Mouse (Mus musculus) lung, adult 2 months (tissue): ENCODE measurements around the gene Sec14l5. TPM values are rescaled to one million over a fixed set of nuclear protein-coding genes. Genes with fewer than 3 reads are reported as not detected.
"Not testable (repeated sequence)": the region's sequence is repeated elsewhere in the genome, so short reads cannot be mapped to it uniquely, and the experiment has no call there.

Experiments used
- DNase-seq: peaks from one replicate; pipeline ENCODE4 v3.0.0; 2022
- H3K4me1 ChIP-seq: fragments of 200-500 bp; 2 replicates; pipeline ENCODE4 v1.6.1; 2011; ENCODE audit warnings: low read length; ENCODE audit not compliant: control insufficient read depth, insufficient read depth
- H3K4me3 ChIP-seq: fragments of 200-500 bp; replicated peaks from 2 replicates; pipeline ENCODE3; 2011; ENCODE audit warnings: low read depth, mild to moderate bottlenecking, control low read depth, low read length; ENCODE audit errors: extremely low read depth
- CTCF ChIP-seq: fragments of 200-500 bp; IDR thresholded peaks from 2 replicates; pipeline ENCODE4 v1.5.1; 2011; ENCODE audit warnings: mild to moderate bottlenecking, low read length, control low read depth; ENCODE audit not compliant: insufficient read depth
- POLR2A ChIP-seq: fragments of 200-500 bp; IDR thresholded peaks from 2 replicates; pipeline ENCODE4 v1.6.1; 2011; ENCODE audit warnings: low read depth, mild to moderate bottlenecking, control low read depth, low read length, borderline replicate concordance; ENCODE audit errors: extremely low read depth
- WGBS: fragments of 180-500 bp; shearing (Covaris S2); methylation state at CpG from one replicate; pipeline ENCODE4 v1.1.7; 2018; 5-methylcytosine and 5-hydroxymethylcytosine counted together
- polyA plus RNA-seq: library from polyadenylated mRNA; depleted of rRNA; stranded (reverse); fragments of >200 nt; gene quantifications from 2 replicates; pipeline ENCODE4 v1.2.3, GENCODE M21; 2012

Gene Sec14l5
- polyA plus RNA-seq, 1 experiment = 2.9 TPM

DNA sequence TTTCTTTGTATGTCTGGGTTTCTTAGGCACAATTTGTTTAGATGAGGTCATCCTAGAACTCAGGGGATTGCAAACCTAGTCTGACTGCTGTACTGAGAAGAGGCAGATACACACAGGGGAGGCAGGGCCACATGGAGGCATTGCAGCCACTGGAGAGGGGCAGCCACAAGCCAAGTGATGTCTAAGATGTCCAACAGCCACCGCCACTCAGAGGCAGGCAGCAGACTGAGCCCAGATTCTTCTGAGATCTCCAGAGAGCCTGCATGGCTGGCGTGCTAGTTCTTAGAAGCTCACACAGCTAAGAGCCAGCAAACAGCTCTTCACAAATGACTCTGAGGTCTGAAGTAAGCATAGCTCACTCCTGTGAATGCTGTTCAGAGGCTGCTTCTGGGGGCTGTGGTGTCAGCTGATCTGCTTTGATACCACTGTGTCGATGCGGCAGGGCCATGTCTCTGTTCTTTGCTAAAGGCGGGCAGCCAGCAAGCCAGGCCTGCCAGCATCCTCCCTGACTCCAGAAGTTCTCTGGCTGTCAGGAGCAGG, 58.6 kb downstream of the Sec14l5 start:
- Histone ChIP-seq H3K4me1 (no peaks in the 10 kb centered on the region; the same call in 1 of the 2 replicates), H3K4me3 (no peak overlapping the region)
- DNase-seq = no peak
- no peak for TF ChIP-seq POLR2A
- TF ChIP-seq CTCF = no peak
- WGBS = 87% methylated on average over 5 of the region's 5 CpGs

DNA sequence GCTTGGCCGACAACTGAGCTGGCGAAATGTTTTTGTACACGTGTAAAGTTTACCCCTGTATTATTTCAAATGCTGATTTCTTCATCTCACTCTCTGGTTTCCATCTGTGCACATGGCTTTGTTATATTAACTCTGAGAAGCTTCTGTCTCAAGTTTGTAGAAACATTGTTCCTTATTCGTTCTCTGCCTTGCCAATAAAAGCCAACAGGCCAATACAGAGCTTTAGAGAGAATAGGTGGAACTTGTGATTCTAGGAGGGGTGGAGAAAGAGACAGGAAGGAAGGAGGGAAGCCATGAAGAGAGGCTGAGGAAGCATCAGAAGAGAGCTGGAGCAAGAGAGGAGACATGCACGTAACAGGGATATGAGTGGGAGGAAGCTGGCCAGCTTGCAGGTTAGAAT, 59.1 kb downstream of the Sec14l5 start:
- 71% methylated on average over 5 of the region's 5 CpGs for WGBS
- DNase-seq = no peak
- TF ChIP-seq POLR2A (no peak), CTCF (no peak)
- Histone ChIP-seq H3K4me3 (no peak overlapping the region), H3K4me1 (no peaks in the 10 kb centered on the region; the same call in 1 of the 2 replicates)

- Histone ChIP-seq H3K4me3 (no peak overlapping the region), H3K4me1 (no peaks in the 10 kb centered on the region)
- TF ChIP-seq CTCF (no peak), POLR2A (no peak)
- no peak for DNase-seq
- 71% methylated on average over 2 of the region's 2 CpGs for WGBS
Measured at GRCm38 (mm10) chr16:5210365-5210764, 63.5 kb downstream of the Sec14l5 start.

- 86% methylated on average over 3 of the region's 3 CpGs for WGBS
Measured at GRCm38 (mm10) chr16:5212150-5212549, 65.2 kb downstream of the Sec14l5 start.

DNA sequence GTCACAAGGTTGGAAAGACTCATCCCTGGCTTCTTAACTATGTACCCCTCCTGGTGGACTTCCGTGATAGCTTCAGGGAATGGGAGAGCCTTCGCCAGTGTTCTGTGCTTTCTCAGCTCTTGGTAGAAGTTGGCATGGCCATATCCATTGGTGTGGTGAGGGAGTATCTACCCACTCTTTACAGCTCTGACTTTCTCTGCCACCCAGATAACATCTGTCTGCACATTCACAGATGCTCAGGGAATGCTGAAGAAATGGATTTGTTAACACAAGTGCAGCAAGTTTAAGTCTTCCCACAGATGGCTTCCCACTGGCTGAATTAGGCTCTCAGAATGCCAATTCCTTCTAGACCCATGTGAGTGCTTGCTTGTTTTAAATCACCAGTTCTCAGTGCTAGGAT, 67.2 kb downstream of the Sec14l5 start:
- TF ChIP-seq CTCF = no peak
- no peak for TF ChIP-seq POLR2A
- no peak overlapping the region for H3K4me3 ChIP-seq
- no peak for DNase-seq
- H3K4me1 ChIP-seq = no peaks in the 10 kb centered on the region
- WGBS = 90% methylated on average over 2 of the region's 2 CpGs

More at GRCm38 (mm10) chr16:5212150-5212549, 65.2 kb downstream of the Sec14l5 start:
- H3K4me1 ChIP-seq = no peaks in the 10 kb centered on the region
- no peak for DNase-seq
- TF ChIP-seq CTCF (no peak), POLR2A (no peak)
- no peak overlapping the region for H3K4me3 ChIP-seq

- WGBS = 44% methylated on average over 6 of the region's 6 CpGs
- H3K4me3 ChIP-seq = no peak overlapping the region
- TF ChIP-seq CTCF (no peak), POLR2A (no peak)
- DNase-seq = no peak
- no peaks in the 10 kb centered on the region for H3K4me1 ChIP-seq
Measured at GRCm38 (mm10) chr16:5216686-5217085, 69.8 kb downstream of the Sec14l5 start.

DNA sequence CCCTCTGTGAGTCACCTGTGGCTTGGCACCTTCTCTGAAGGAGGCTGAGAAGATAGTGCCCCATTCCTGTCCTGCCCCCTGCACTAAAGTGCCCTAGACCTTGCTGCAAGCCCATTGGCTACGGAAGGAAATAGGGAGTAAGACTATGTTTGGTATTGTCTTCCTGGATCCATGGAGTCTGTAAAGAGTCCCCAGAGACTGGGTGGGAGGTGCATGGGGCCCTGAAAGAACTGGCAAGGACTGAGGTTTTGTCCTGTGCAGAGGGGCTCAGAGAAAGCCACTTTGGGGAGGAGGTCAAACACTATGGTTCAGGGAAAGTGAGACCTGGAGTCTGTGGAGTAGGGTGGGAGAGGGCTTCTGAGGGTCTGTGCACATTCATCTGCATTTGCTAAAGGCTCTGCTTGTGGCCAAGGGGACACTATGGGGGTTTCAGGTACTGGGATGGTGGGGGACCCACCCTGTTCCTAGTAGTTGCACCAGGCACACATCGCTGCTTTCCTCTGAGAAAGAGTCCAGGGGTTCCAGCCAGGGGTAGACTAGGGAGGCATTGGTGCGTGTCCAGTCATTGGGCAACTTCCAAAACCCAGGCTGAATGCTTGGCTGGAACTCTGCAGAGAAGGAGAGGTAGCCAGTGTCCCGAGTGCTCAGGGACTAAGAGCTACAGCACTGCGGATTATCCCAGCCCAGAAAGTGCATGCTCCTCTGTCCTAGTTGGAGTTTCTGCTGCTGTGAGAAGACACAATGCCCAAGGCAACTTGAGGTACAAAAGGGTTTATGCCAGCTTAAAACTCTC, 70.6 kb downstream of the Sec14l5 start:
- 68% methylated on average over 5 of the region's 5 CpGs for WGBS
- no peaks in the 10 kb centered on the region for H3K4me1 ChIP-seq

GRCm38 (mm10) chr16:5221403-5221802, 74.5 kb downstream of the Sec14l5 start:
- Histone ChIP-seq H3K4me3 (no peak overlapping the region), H3K4me1 (no peaks in the 10 kb centered on the region)
- no peak for TF ChIP-seq CTCF
- no peak for TF ChIP-seq POLR2A
- DNase-seq = peak; percentile 45
- 19% methylated on average over 4 of the region's 4 CpGs for WGBS

More for the DNA sequence above, 70.6 kb downstream of the Sec14l5 start:
- TF ChIP-seq POLR2A (no peak), CTCF (no peak)
- H3K4me3 ChIP-seq = no peak overlapping the region
- no peak for DNase-seq

GRCm38 (mm10) chr16:5222140-5222539, 75.2 kb downstream of the Sec14l5 start, which contains the start of gene AU021092:
Gene AU021092, minus strand, starts transcription at chr16:5222299.
- WGBS = 34% methylated on average over 6 of the region's 6 CpGs
- no peaks in the 10 kb centered on the region for H3K4me1 ChIP-seq
- H3K4me3 ChIP-seq = peak within 1 kb of the TSS; percentile 71
- peak; percentile 46 for DNase-seq
- TF ChIP-seq CTCF = no peak
- TF ChIP-seq POLR2A = peak; percentile 20; the same call in 1 of the 2 replicates

DNA sequence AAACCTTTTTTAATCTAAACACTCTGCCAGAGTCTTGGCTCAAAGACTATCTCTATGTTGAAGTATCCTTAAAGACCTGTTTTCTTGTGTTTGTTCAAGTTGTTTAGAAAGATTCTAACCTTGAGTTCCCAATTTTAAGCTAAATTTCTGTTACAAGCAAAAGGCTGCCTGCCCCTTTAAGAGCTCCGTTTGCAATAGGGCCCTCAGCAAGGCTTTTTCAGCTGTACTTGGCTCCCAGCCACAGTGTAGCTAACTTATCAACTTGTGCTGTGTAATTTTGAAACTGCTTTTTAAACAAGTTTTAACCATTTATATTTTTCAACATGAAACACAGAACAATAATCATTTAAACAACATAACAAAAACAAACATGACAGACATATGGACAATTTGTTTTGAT, 79.6 kb downstream of the Sec14l5 start:
- 0% methylated on average over 1 of the region's 1 CpGs for WGBS
- H3K4me3 ChIP-seq, DNase-seq, H3K4me1 ChIP-seq: not testable (repeated sequence)

GRCm38 (mm10) chr16:5227501-5227900, 80.6 kb downstream of the Sec14l5 start:
- DNase-seq = not testable (repeated sequence)

GRCm38 (mm10) chr16:5228103-5228502, 81.2 kb downstream of the Sec14l5 start:
- WGBS = 73% methylated on average over 3 of the region's 3 CpGs
- H3K4me1 ChIP-seq, H3K4me3 ChIP-seq, DNase-seq: not testable (repeated sequence)

More at GRCm38 (mm10) chr16:5227501-5227900, 80.6 kb downstream of the Sec14l5 start:
- WGBS = 72% methylated on average over 19 of the region's 19 CpGs
- H3K4me3 ChIP-seq, H3K4me1 ChIP-seq: not testable (repeated sequence)
